Mouse (Mus musculus) retina, adult 2 months (tissue): ENCODE data around the gene Kcnh4.
"Not testable (repeated sequence)": the region's sequence is repeated elsewhere in the genome, so short reads cannot be mapped to it uniquely, and the experiment has no call there.

Source experiments
- DNase-seq: peaks from one replicate; pipeline ENCODE4 v3.0.0-alpha.2; 2012; ENCODE audit warnings: low read depth, low spot score

The Kcnh4 gene

DNA sequence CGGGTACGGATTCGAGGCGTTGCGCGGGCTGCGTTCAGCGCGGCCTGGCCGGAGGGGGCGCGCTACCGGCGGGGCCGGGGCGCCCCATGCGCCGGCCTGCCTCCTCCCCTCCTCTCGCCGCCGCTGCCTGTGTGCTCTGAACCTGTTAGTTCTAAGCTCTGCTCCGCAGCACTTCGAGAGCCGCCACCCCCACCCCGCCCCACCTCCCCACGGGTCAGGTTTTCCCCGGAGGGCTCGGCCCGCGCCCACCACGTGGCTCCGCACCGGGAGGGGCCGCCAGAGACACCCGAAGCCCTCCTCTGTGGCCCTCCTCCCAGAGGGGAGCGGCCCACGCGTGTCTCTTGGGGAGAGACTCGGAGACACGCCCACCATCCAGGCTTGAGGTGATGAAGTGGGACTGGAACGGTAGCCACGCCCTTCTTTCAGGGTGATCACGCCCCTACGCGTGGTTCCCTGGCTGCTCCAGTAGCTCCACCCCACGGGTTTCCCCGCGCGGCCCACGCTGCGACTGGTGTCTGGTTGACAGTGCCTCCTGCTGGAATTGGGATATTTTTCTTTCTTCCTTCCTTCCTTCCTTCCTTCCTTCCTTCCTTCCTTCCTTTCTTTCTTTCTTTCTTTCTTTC, at the start of gene Kcnh4:
Gene Kcnh4 (minus strand): TSS at position 332 of the 623 bp plus-strand sequence.
- DNase-seq: no peak

DNA sequence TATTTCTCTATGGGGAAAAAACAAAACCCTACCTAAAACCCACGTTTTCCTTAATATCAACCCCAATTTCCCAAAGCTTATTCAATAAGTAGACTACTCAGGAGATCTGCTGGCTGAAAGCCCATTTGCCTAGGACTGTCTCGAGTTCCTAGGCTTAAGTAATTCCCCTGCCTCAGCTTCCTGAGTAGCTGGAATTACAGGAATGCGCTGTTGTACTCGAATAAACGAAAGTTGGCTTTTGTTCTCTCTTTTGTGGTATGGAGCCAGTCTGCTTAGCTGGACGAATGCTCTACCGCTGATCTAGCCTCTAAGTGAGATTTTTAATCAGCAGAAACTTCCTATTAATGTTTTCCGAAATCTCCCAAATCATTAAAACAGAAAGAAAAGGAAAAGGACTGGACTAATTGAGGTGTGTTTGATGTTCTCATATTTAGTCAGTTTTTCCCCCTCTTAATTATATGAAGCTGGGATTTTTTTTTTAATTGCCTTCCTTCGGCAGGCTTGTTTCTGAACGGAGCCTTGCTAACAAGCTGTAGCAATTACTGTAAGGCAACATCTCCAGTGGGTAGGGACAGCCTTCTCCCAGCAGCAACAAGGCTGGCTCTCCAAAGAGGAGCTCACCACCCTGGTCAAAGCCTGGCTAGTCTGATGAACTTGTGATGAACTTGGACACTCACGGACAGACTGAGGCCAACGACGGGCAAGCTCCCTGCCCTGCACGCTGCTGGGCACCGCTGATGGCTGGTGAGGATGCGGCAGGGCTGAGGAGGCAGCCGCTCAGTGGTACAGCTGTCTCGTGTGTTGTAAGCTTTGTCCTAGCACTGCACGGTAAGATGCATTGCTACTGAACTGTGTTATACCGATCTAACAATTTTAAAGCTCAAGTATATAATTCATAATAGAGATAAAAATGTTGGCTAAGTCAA, 46.9 kb upstream of the Kcnh4 start:
- no peak for DNase-seq

DNA sequence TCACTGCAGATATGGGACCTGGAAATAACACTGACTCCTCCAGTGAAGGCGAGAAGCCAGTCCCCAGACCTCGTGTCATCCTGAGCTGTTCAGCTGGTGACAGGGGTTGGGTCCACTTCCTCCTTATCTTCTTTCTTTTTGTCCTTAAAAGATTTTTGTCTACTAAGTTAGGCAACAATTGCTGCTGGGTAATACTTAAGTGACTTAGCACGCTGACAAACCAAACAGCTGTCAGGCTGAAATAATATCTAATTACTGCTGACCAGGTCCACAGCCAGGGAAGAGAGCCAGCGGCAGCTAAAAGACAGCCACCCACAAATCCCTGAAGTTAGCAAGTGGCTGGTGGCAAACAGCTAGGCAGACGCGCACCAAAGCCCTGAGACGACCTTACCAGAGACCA, 45.8 kb upstream of the Kcnh4 start:
- no peak for DNase-seq

DNA sequence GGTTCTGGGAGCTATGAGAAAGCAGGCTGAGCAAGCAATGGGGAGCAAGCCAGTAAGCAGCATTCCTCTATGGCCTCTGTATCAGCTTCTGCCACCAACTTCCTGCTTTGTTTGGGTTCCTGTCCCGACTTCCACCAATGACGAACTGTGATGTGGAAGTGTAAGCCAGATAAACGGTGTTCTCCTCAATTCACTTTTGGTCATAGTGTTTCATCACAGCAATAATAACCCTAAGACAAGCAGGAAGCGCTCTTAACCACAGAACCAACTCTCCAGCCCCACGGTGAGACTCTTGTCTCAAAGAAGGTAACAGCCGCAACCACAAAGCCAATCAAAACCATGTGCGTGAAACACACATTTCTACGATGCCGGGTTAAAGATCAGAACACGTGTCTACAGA, 44.7 kb upstream of the Kcnh4 start:
- no peak for DNase-seq

DNA sequence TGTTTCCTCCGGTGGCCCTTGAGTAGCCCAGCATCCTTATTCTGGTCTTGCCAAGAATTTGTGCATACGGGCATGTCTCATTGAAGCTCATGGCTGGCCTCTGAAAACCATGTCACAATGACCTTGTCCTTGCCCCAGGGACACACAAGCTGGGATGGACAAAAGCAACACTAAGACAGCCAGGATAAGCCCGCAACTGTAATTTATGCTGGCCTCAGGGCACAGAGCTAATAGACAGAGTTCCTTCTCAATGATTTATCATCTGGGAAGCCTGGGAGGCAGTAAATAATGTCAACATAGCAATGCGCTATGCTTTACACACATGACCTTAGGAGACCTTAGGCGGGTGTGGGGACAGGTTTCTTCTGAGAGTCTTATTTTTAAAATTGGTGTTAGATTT, 39.7 kb upstream of the Kcnh4 start:
- DNase-seq: no peak

DNA sequence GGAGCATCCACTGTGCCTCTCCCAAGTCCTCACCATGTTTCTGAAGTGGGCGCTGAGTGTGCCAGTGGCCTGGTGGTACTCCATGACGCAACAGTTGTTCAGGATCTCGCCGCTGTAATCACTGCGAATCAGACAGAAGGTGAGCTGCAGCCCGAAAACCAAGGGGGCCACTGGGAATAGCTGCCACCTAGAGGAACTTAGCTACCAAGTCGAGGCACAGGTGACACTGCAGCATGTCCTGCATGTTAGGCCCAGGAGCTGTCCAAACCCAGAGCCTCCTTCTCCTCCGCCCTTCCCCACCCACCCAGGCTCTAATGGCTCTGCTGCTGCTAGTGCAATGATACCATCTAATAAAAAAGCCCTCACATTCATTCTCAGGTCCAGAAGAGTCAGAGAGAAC, 36.8 kb upstream of the Kcnh4 start:
- no peak for DNase-seq

DNA sequence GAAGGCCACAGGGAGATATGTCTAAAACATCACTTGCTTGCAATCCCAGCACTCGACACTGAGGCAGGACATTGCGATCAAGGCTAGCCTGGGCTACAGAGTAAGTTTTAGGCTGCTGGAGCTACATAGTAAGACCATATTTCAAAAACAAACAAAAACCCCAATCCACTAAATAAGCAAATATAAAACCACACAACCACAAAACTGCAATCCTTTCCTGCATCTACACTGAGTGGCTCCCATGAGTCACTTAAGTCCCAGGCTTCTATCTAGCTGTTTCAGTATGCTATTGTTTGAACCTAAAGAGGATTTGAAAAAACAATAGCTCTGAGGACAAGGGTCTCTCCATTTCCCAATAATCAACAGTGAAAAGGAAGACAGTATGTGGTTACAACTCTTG, 35.6 kb upstream of the Kcnh4 start:
- DNase-seq: no peak

DNA sequence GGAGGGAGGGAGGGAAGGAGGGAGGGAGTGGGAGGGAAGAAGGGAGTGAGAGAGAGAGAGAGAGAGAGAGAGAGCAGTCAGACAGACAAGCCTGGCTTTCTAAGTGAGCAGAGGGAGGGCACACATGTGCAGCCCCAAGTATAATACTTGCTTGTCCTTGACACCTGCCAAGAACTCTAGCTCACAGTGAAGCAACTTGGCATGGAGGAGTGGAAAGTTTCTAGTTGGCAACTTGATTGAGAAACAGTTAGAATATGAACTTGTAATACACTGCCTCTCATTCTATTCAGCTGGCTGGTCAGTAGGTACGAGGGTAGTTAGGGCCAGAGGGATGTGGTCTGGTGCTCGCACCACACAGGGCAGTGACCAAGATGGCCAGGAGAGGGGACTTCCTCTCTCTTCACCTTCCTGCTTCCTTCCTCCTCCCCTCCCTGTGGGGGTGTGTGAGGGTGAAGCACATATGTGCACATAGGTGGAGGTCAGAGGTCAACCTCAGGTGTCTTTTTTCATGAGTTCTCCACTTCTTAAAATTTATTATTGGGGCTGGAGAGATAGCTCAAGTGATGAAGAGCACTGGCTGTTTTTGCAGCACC, 31.8 kb upstream of the Kcnh4 start:
- DNase-seq: no peak

DNA sequence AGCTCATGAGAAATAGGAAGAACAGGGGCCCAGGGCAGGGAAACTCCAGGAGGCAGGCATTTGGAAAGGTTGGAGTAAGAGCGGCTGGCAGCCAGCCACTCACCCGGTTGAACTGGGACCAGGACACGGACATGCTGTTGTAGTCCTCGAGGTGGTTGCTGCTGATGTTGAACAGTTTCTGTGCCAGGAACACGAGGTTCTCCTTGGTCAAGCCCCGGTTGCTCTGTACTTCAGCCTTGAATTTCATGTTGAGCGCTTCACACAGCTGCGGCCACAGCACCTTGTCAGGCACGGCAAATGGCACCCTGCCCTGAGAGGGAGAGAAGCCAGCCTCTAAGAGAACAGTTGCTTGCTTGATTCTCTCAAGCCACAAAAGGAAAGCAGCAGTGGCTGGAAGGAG, 30.9 kb upstream of the Kcnh4 start:
- not testable (repeated sequence) for DNase-seq

DNA sequence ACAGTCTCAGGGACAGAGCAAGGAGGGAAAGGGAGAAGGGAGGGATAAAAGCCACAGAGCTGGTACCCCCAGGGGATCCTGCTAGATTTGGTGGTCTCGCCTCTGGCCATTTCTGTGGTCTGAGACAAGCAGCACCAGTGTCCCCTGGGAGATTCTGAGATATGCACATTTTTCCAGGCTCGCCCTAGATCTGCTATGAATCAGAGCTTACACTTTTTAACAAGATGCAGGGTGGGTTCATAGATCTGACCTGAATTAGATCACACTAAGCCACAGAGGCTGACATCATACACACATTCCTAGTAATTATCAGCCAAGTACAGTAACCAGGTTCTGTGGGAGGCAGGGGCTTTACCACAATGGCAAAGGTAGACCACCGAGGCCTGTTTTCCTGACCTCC, 30.0 kb upstream of the Kcnh4 start:
- no peak for DNase-seq

DNA sequence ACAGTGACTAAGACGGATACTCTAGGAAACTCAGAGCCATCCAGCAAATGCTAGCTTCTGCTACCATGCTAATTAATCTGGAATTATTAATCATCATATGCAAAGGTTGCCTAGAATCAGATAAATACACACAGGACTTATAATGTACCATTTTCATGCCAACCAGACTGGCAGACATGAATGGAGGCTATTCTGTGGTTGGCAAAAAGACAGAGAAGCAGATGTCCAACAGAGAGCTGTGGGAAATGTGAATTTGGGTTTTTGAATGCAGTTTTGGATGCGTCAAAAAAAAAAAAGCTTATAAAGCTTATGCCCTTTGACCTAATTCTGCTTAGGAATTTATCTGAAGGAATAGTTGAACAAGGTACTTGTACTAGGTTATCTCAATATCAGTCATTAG, 26.0 kb upstream of the Kcnh4 start:
- no peak for DNase-seq

DNA sequence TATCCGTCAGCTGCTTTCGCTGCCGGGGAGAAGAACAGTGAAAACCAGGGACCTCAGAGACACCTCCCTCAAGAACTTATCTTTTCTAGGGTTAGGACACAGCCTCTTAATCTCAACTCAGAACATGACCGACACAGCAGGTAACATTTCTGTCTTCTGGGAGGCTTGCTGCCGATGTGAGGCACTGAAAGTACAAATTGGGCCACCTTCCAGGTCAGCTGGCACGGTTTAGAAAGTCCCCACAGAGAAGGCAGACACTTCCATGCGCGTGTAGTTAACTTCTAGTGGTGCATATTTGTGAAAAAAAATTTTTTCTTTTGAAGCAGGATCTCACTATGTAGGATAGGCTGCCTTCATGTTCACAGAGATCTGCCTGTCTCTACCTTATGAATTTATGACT, 24.5 kb upstream of the Kcnh4 start:
- no peak for DNase-seq

DNA sequence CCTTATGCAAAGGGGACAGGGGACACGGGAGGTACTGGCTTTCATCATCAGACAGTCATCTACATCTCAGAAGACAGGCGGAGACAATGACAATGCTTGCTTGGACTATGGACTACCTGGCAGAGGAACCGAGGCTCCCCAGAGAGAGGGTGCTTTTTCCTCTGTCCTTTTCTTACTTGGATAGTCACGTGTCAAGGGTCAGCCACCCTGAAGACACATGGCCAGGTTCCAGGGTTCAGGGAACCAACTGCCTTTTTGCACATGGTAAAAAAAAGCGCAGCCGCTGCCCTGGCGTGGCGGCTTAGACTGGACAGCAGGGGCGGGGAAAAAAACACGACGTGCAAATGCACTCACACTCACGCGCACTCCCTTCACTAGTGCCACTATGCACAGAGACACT, 22.8 kb upstream of the Kcnh4 start:
- DNase-seq: no peak

DNA sequence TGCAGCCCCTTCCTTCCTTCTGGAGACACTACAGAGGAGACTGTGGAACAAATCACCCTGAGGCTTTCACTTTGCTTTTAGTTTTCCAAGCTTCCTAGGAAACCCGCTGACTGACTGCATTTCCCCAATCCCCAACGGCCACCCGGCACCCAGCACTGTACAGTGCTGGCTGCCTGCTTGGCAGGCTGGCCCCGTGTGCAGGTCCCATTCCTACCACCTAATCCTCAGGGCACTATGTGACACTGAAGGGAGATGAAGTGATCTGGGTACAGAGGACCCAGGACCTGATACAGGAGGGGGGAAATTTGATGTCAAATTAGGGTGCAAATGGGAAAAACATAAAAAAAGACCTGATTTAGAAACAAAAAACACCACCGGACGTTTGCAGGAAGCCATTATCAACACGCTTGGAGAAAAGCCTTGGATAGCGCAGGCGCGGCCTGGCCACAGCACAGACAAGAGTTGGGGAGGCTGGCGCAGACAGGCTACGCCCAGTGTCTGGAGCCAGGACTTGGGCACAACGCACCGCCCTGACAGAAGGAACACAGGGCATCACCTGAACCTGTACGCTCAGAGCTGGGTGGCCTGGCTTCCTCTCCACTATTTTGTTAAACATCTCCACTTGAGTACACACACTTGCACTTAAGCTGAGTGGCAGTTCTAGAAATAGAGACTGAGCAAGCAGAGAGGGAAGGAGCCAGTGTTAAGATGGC, 22.2 kb upstream of the Kcnh4 start:
- DNase-seq: no peak

DNA sequence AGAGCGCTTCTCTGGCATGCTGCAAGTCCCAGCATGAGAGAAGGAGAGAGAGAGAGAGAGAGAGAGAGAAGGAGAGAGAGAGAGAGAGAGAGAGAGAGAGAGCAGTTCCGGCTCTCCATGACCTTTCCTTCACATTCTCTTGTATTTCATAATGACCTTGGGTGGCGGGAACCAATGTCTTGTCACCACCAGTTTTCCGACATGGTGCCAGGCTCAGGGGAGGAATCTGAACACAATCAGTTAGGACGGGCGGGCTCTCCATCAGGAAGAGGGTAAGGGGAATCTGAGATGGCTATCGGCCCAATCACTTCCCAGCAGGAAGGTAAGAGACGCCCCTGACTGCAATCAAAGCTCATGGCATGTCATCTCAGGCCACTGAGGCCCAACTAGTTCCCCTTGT, 20.5 kb upstream of the Kcnh4 start:
- no peak for DNase-seq

DNA sequence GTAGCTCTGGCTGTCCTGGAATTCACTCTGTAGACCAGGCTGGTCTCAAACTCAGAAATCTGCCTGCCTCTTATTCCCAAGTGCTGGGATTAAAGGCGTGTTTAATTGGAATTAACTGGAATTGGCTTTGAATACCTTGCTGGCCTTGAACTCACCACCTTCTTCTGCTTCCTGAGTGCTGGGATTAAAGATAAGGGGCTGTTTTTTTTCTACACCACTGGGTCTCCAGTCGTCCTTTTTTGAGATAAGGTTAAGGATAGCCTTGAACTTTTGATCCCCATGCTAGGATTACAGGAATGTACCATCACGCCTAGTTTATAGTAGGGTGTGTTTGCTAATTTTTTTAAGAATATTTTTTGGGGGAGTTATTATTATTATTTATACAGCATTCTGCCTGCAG, 18.3 kb upstream of the Kcnh4 start:
- DNase-seq: no peak

DNA sequence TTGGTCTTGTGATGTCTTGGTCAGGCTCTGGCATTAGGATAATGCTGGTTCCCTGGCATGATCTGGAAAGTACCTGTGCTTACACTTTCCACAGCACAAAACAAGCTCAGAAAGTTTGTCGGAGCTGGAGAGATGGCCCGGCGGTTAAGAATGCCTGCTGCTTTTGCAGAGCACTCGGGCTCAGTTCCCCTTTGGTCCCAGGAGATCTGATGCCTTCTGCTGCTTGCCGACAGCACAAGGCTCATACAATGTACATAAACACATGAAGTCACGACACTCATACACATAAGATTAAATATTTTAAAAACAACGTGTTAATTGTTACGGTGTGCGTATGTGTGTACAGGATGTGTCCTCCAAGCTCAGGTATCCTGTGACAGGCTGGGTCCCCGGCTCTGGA, 16.2 kb upstream of the Kcnh4 start:
- no peak for DNase-seq

DNA sequence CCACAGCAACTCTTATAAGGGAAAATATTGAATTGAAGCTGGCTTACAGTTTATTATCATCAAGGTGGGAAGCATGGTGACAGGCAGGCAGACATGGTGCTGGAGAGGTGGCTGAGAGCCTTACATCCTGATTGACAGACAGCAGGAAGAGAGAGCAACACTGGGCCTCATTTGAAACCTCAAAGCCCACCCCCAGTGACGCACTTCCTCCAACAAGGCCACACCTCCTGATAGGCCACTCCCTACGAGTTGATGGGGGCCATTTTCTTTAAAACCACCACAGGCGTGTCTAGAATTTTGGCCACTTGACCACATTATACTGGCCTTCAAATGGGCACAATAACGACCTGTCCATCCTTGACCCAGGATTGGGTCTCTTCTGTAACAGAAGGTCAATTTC, 14.5 kb upstream of the Kcnh4 start:
- DNase-seq: no peak

DNA sequence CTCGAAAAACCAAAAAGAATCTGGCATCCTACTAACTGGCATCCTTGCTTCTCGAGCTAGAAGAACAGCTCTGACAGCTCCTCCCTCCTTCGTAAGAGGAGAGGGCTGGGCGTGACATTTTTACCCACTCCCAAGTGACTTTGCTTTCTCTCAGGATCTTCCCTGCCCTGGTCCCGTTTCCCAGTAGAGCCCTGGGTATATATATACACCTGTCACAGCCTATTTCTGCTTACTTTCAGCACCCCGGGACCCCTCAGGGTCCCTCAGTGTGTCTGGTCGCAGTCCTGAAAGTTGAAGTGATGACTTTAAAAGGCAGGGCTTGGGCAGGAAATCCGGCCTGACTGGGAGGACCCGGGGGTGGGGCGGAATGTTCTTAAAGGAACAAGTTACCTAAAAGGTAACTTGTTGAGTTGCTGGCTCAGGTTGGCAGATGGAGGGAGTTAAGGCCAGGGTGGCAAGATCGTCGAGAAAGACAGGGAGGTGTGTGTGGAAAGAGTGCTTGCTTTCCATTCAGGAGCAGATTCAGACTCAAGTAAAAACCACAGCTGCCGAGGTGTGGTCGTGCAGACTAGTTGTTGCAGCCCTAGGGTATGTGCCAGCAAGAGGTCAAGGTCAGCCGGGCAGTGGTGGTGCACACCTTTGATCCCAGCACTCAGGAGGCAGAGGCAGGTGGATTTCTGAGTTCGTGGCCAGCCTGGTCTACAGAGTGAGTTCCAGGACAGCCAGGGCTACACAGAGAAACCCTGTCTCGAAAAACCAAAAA, 11.1 kb upstream of the Kcnh4 start, which contains the start of gene Ghdc:
Gene Ghdc (minus strand): TSS at position 312 of the 763 bp plus-strand sequence.
- peak; percentile 55 for DNase-seq

DNA sequence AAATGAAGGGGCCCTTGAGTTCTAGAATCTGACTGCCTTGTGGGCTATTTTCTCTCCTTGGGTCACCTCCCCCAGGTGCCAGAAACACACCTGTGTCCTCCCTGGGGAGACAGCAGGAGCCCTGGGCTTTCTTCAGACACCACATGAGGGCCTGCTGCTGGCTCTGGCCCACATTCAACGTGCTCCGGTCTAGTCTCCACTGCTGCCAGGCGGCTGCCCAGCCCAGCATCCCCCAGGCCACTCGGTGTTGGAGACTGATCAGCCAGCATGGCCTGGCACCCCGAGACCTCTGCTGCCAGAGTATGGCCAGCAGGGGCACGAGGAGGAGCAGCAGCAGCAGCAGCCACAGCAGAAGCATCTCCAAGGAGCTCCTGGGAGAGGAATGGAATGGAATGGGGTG, 10.2 kb upstream of the Kcnh4 start:
- DNase-seq: no peak

DNA sequence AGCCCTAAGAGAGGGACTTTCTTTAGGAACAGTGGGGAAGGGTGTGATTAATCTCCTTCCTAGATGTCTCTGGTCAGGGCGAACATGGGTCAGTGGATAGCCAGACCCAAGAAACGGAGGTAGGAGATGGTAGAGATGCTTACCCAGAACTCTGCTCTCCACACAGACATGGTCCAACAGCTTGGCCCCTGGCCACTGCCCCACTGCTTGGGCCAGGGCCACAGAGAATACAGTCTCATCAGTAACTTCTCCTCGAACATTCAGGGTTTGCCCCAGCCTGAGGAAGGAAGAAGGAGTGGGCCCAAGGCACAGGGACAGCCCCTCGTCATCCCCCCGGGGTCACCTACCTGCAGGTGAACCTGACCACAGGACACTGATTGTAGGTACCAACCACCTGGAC, 8.1 kb upstream of the Kcnh4 start:
- no peak for DNase-seq
